In the genomic region with DNA sequence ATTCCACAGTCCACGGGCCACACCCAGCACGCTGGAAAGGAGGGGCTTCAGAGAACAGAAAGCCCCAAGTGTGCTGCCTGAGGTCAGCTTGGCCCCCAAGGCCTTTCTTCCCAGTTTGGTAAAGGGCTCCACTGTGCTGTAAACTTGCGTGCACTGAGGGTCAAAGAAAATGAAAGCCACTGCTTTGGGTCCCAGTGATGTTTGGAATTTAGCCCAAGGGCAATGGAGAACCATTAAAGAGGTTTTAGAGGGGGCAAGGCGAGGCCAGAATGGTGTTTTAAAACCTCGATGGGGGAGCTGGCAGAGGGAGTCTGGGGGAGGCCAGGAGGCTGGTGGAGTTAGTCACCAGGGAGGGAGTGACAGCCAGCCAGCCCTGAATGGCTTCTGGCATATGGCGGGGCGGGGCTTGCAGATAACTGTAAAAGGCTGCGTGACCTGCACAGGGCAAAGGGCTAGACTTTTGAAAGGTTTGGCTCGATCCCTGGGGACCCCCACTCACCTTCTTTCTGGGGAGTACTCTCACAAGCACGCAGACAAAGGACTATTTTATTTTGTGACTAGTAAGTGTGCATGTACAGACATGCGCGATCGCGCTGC, we compare ENCODE assay signal across 9 mouse cellular contexts. TPM values are rescaled to one million over a fixed set of nuclear protein-coding genes. Genes with fewer than 3 reads are reported as not detected.
DNase-seq lines count a peak whose midpoint lies in the region; ATAC-seq lines count a peak whose summit lies in the region.
"Had no signal": no experiment of that assay in that cellular context is flagged by ENCODE, and none has a peak within 500 bp of the region (broad histone marks: within the 10 kb centered on the region; RNA-seq: fewer than 3 reads in every experiment).

No protein-coding gene starts in this region.

- WGBS in forebrain, embryonic 11.5 days = 59% methylated on average over 14 of the region's 14 CpGs
- WGBS in forebrain, embryonic 12.5 days = 64% methylated on average over 14 of the region's 14 CpGs
- WGBS in hindbrain, embryonic 16.5 days = 53% methylated on average over 14 of the region's 14 CpGs

- no peak overlapping the region for H3K4me2 ChIP-seq in forebrain, embryonic 11.5 days (ENCODE audit: low read depth, low read length, severe bottlenecking)
- H3K4me2 ChIP-seq in forebrain, embryonic 12.5 days = no peak overlapping the region
- peak overlapping the region; percentile 12 for H3K4me2 ChIP-seq in hindbrain, embryonic 16.5 days (ENCODE audit: low read length)
- H3K4me2 ChIP-seq: heart, embryonic 11.5 days had no signal

- peaks cover 4% of the 10 kb centered on the region for H3K4me1 ChIP-seq in forebrain, embryonic 11.5 days (replicated peaks; ENCODE audit: control insufficient read depth, insufficient read depth, low read length)
- H3K4me1 ChIP-seq in forebrain, embryonic 12.5 days = peaks cover 16% of the 10 kb centered on the region
- peaks cover 3% of the 10 kb centered on the region; the same call in 1 of the 2 replicates for H3K4me1 ChIP-seq in hindbrain, embryonic 16.5 days (ENCODE audit: control insufficient read depth, insufficient read depth, low read depth, low read length)

- ATAC-seq in forebrain, embryonic 11.5 days (replicated peaks; ENCODE audit: low FRiP score) = no peak
- no peak for ATAC-seq in forebrain, embryonic 12.5 days (ENCODE audit: low FRiP score)
- ATAC-seq in hindbrain, embryonic 16.5 days = no peak; the same call in 1 of the 2 replicates
- no peak for ATAC-seq in monocyte, adult 5-6 weeks (replicated peaks; ENCODE audit: insufficient number of reproducible peaks, low FRiP score, low TSS enrichment, poor library complexity, severe bottlenecking)

- H3K36me3 ChIP-seq in forebrain, embryonic 11.5 days (ENCODE audit: control insufficient read depth, insufficient read depth, low read length) = no peaks in the 10 kb centered on the region
- no peaks in the 10 kb centered on the region for H3K36me3 ChIP-seq in forebrain, embryonic 12.5 days (replicated peaks)
- no peaks in the 10 kb centered on the region for H3K36me3 ChIP-seq in hindbrain, embryonic 16.5 days (ENCODE audit: control insufficient read depth, insufficient read depth, low read length)

- H3K9me3 ChIP-seq in forebrain, embryonic 11.5 days (ENCODE audit: control insufficient read depth, low read length) = no peaks in the 10 kb centered on the region
- H3K9me3 ChIP-seq in forebrain, embryonic 12.5 days = no peaks in the 10 kb centered on the region
- no peaks in the 10 kb centered on the region for H3K9me3 ChIP-seq in hindbrain, embryonic 16.5 days (ENCODE audit: control insufficient read depth, low read length)

- no peak overlapping the region for H3K27ac ChIP-seq in forebrain, embryonic 11.5 days (ENCODE audit: low read depth, low read length)
- no peak overlapping the region for H3K27ac ChIP-seq in forebrain, embryonic 12.5 days
- H3K27ac ChIP-seq in hindbrain, embryonic 16.5 days (ENCODE audit: low read depth, low read length) = no peak overlapping the region

- no peak overlapping the region for H3K9ac ChIP-seq in forebrain, embryonic 11.5 days (ENCODE audit: low read length)
- no peak overlapping the region for H3K9ac ChIP-seq in forebrain, embryonic 12.5 days
- H3K9ac ChIP-seq in hindbrain, embryonic 16.5 days (ENCODE audit: low read depth, low read length) = no peak overlapping the region; the same call in 1 of the 2 replicates

- no peak overlapping the region for H3K4me3 ChIP-seq in forebrain, embryonic 11.5 days (ENCODE audit: low read depth, low read length)
- no peak overlapping the region for H3K4me3 ChIP-seq in forebrain, embryonic 12.5 days (replicated peaks)
- H3K4me3 ChIP-seq in hindbrain, embryonic 16.5 days (ENCODE audit: low read length) = no peak overlapping the region

- DNase-seq in forebrain, embryonic 11.5 days (ENCODE audit: low spot score) = peak; percentile 58
- DNase-seq in cerebellum, postnatal 36 days = peak; percentile 57 to 66
- peak; percentile 53 for DNase-seq in neural tube, embryonic 10.5 days (ENCODE audit: extremely low spot score, low spot score)
- DNase-seq in adrenal gland, postnatal 4 days (ENCODE audit: low spot score in 2 of 2) = no peak
- DNase-seq in lung, postnatal 4 days = no peak

- no peaks in the 10 kb centered on the region for H3K27me3 ChIP-seq in forebrain, embryonic 11.5 days (ENCODE audit: control insufficient read depth, insufficient read depth, low read length)
- no peaks in the 10 kb centered on the region for H3K27me3 ChIP-seq in forebrain, embryonic 12.5 days
- no peaks in the 10 kb centered on the region for H3K27me3 ChIP-seq in hindbrain, embryonic 16.5 days (replicated peaks; ENCODE audit: control insufficient read depth, insufficient read depth, low read length)

RNA-seq across cellular contexts. Expression of gene Eya2, which starts 47.2 kb away (rescaled TPM):
- polyA plus RNA-seq in forebrain, embryonic 11.5 days (2014; fragmentation: Nextera tagmentation; extraction: Ambion mirVana) = 10.3 TPM in 2 replicates
- 7.8 and 7.9 TPM in 2 replicates for polyA plus RNA-seq in forebrain, embryonic 12.5 days (2016; fragmentation: Nextera tagmentation; extraction: Ambion mirVana)
- 8.1 and 12.1 TPM in 2 replicates for polyA plus RNA-seq in hindbrain, embryonic 16.5 days (2015; fragmentation: Nextera tagmentation; extraction: Ambion mirVana)
- 1 to 10 TPM; 4.2 to 6.1 TPM for total RNA-seq in adrenal gland, postnatal 4 days (2021)
- total RNA-seq in monocyte, adult 5-6 weeks (2017) = 6.4 to 28.6 TPM (median 10.3 TPM) in 3 replicates

Comparison
In these comparisons a context has a peak if more than half of its experiments do, and no peak if none do; other contexts are left out.
1. DNase-seq: peak in forebrain, embryonic 11.5 days (single experiment), cerebellum, postnatal 36 days (2 of 2) and neural tube, embryonic 10.5 days (single experiment); none in adrenal gland, postnatal 4 days (0 of 2) and lung, postnatal 4 days (0 of 2).